Mouse (Mus musculus): ENCODE data around the gene Disp1. TPM values are rescaled to one million over a fixed set of nuclear protein-coding genes. Genes with fewer than 3 reads are reported as not detected.

Gene Disp1
- polyA plus RNA-seq, 1 experiment from 2014 or later = 11.2 TPM

DNA sequence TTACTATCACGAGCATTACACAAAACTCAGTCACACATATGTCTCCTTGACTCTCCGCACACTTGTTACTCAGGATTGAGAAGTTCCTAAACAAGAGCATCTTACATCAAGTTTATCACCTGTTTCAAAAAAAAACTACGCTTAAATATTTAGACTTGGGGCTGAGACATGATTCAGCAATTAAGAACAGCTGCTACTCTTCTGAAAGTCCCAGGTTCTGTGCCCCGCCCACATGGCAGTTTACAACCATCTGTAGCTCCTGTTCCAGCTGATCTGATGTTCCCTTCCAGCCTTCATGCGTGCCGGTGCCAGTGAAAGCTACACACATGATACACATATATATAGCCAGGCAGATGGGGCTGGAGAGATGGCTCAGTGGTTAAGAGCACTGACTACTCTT is 7.5 kb downstream of the Disp1 start:
- no peak overlapping the region for H3K4me3 ChIP-seq (ENCODE audit: low read depth, low read length)
- H3K4me2 ChIP-seq (replicated peaks; ENCODE audit: low read depth, low read length) = no peak overlapping the region
- no peaks in the 10 kb centered on the region for H3K4me1 ChIP-seq (replicated peaks; ENCODE audit: control insufficient read depth, insufficient read depth, low read length)
- 94% methylated on average over 6 of the region's 6 CpGs for WGBS
- H3K9ac ChIP-seq (ENCODE audit: low read depth, low read length) = no peak overlapping the region
- ATAC-seq (ENCODE audit: low FRiP score) (no peak), DNase-seq (ENCODE audit: low spot score) (no peak)
- H3K36me3 ChIP-seq (ENCODE audit: control insufficient read depth, insufficient read depth, low read length) = no peaks in the 10 kb centered on the region
- no peaks in the 10 kb centered on the region for H3K27me3 ChIP-seq (ENCODE audit: control insufficient read depth, insufficient read depth, low read length)
- no peak overlapping the region for H3K27ac ChIP-seq (ENCODE audit: low read depth, low read length)
- no peaks in the 10 kb centered on the region for H3K9me3 ChIP-seq (ENCODE audit: control insufficient read depth, low read length)

DNA sequence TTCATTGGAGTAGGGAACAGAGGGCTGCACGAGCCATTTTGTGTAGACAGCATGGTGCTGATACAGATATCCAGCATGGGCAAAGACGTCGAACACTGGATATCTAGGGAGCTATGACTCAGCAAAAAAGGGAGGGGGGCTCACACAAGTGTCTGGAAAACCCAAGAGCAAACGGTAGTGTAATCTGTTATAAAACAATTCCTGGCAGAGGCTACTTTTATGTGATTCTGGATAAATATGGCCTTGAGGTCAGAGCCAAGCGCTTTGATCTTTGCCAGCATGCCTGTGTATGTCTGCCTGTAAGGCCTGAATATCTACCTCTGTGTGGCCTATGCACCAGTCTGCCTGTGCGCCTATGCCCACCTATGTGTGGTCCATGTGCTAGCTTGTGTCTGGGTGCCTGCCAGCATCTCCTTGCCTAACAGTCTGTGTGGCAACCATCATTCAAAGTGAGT is 8.5 kb downstream of the Disp1 start:
- no peak for ATAC-seq (ENCODE audit: low FRiP score)
- Histone ChIP-seq H3K4me2 (replicated peaks; ENCODE audit: low read depth, low read length) (no peak overlapping the region), H3K27ac (ENCODE audit: low read depth, low read length) (no peak overlapping the region), H3K4me1 (replicated peaks; ENCODE audit: control insufficient read depth, insufficient read depth, low read length) (no peaks in the 10 kb centered on the region), H3K27me3 (ENCODE audit: control insufficient read depth, insufficient read depth, low read length) (no peaks in the 10 kb centered on the region), H3K36me3 (ENCODE audit: control insufficient read depth, insufficient read depth, low read length) (no peaks in the 10 kb centered on the region), H3K4me3 (ENCODE audit: low read depth, low read length) (no peak overlapping the region), H3K9me3 (ENCODE audit: control insufficient read depth, low read length) (no peaks in the 10 kb centered on the region), H3K9ac (ENCODE audit: low read depth, low read length) (no peak overlapping the region)
- 86% methylated on average over 6 of the region's 6 CpGs for WGBS
- no peak for DNase-seq (ENCODE audit: low spot score)

DNA sequence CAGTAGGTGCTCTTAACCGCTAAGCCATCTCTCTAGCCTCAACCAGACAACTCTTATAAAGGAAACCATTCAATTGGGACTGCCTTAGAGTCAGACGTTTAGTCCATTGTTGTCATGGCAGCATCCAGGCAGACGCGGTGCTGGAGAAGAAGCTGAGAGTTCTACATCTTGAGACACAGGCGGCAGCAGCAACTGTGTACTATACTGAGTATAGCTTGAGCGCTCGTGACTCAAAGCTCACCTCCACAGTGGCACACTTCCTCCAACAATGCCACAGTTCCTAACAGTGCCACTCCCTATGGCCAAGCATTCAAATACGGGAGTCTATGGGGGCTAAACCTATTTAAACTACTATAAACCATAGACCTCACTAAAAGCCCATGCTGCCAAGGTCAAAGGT is 11.2 kb downstream of the Disp1 start:
- ATAC-seq (ENCODE audit: low FRiP score) = no peak
- H3K4me3 ChIP-seq (ENCODE audit: low read depth, low read length) = no peak overlapping the region
- H3K36me3 ChIP-seq (ENCODE audit: control insufficient read depth, insufficient read depth, low read length) = no peaks in the 10 kb centered on the region
- no peak overlapping the region for H3K27ac ChIP-seq (ENCODE audit: low read depth, low read length)
- WGBS = 89% methylated on average over 8 of the region's 8 CpGs
- no peak overlapping the region for H3K4me2 ChIP-seq (replicated peaks; ENCODE audit: low read depth, low read length)
- H3K9me3 ChIP-seq (ENCODE audit: control insufficient read depth, low read length) = no peaks in the 10 kb centered on the region
- H3K4me1 ChIP-seq (replicated peaks; ENCODE audit: control insufficient read depth, insufficient read depth, low read length) = no peaks in the 10 kb centered on the region
- no peak for DNase-seq (ENCODE audit: low spot score)
- no peaks in the 10 kb centered on the region for H3K27me3 ChIP-seq (ENCODE audit: control insufficient read depth, insufficient read depth, low read length)
- no peak overlapping the region for H3K9ac ChIP-seq (ENCODE audit: low read depth, low read length)

DNA sequence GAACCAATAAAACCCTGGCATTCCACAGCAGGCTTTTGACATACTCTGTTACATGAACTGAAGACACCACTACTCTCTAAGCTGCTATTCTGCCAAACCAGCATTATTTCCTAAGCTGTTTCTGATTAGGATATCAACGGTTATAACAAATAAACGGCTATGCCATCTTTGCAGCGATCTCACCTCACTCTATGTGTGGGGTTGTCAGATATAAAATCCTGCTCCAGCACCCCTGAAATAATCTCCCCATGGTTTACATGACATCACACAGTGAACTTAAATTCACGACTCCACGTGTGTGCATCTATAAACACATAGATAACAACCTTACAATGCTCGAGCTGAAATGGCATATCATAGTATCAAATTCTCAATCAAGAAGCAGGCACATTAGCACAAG is 13.7 kb downstream of the Disp1 start:
- H3K27me3 ChIP-seq (ENCODE audit: control insufficient read depth, insufficient read depth, low read length) = no peaks in the 10 kb centered on the region
- H3K4me2 ChIP-seq (replicated peaks; ENCODE audit: low read depth, low read length) = no peak overlapping the region
- no peaks in the 10 kb centered on the region for H3K9me3 ChIP-seq (ENCODE audit: control insufficient read depth, low read length)
- ATAC-seq (ENCODE audit: low FRiP score) (no peak), DNase-seq (ENCODE audit: low spot score) (no peak)
- no peak overlapping the region for H3K9ac ChIP-seq (ENCODE audit: low read depth, low read length)
- H3K36me3 ChIP-seq (ENCODE audit: control insufficient read depth, insufficient read depth, low read length) = no peaks in the 10 kb centered on the region
- H3K4me3 ChIP-seq (ENCODE audit: low read depth, low read length) = no peak overlapping the region
- WGBS = 90% methylated on average over 6 of the region's 6 CpGs
- H3K27ac ChIP-seq (ENCODE audit: low read depth, low read length) = no peak overlapping the region
- no peaks in the 10 kb centered on the region for H3K4me1 ChIP-seq (replicated peaks; ENCODE audit: control insufficient read depth, insufficient read depth, low read length)

DNA sequence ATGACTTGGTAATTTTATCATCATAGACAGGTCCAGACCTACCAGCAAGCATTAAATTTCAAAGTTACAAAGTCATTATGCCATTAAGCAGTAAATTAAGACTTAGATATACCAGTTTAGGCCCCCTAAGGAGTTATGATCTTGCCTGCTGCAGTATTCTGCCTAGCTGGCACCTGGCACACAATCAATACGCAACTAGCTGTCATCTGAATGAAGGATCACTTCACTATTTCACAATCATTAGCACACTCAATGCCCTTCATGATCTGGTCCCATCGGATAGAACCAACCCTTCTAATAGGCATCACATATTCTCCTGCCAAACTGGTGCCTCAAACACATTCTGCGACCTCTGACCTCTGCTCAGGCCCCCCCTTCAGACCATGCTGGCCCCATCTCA is 14.2 kb downstream of the Disp1 start:
- WGBS = 83% methylated on average over 3 of the region's 3 CpGs
- DNase-seq (ENCODE audit: low spot score) = no peak
- ATAC-seq (ENCODE audit: low FRiP score) = no peak
- H3K4me3 ChIP-seq (ENCODE audit: low read depth, low read length) = no peak overlapping the region
- H3K4me2 ChIP-seq (replicated peaks; ENCODE audit: low read depth, low read length) = no peak overlapping the region
- no peak overlapping the region for H3K9ac ChIP-seq (ENCODE audit: low read depth, low read length)
- H3K4me1 ChIP-seq (replicated peaks; ENCODE audit: control insufficient read depth, insufficient read depth, low read length) = no peaks in the 10 kb centered on the region
- no peak overlapping the region for H3K27ac ChIP-seq (ENCODE audit: low read depth, low read length)
- no peaks in the 10 kb centered on the region for H3K27me3 ChIP-seq (ENCODE audit: control insufficient read depth, insufficient read depth, low read length)
- no peaks in the 10 kb centered on the region for H3K9me3 ChIP-seq (ENCODE audit: control insufficient read depth, low read length)
- H3K36me3 ChIP-seq (ENCODE audit: control insufficient read depth, insufficient read depth, low read length) = no peaks in the 10 kb centered on the region

DNA sequence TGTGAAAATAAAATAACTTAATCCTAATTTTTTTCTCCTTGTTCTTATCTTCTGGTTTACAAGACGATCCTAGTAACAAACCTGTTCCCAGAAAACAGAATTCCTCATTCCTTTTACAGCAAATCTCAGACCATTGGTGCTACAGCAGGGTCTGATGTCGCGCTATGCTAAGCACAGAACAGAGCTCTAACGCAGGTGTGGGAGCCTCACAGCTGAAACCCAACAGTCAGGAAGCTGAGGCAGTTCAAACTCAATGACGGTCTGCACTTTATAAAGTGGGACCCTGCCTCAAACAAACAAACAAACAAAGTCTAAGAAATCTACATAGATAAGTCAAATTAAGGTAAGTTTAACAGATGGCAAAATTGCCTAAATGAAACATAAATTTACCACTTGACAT is 20.4 kb downstream of the Disp1 start:
- no peaks in the 10 kb centered on the region for H3K9me3 ChIP-seq (ENCODE audit: control insufficient read depth, low read length)
- H3K27ac ChIP-seq (ENCODE audit: low read depth, low read length) = no peak overlapping the region
- H3K36me3 ChIP-seq (ENCODE audit: control insufficient read depth, insufficient read depth, low read length) = no peaks in the 10 kb centered on the region
- no peak for DNase-seq (ENCODE audit: low spot score)
- WGBS = 89% methylated on average over 5 of the region's 5 CpGs
- no peak for ATAC-seq (ENCODE audit: low FRiP score)
- H3K4me1 ChIP-seq (replicated peaks; ENCODE audit: control insufficient read depth, insufficient read depth, low read length) = no peaks in the 10 kb centered on the region
- no peak overlapping the region for H3K4me2 ChIP-seq (replicated peaks; ENCODE audit: low read depth, low read length)
- H3K9ac ChIP-seq (ENCODE audit: low read depth, low read length) = no peak overlapping the region
- H3K27me3 ChIP-seq (ENCODE audit: control insufficient read depth, insufficient read depth, low read length) = no peaks in the 10 kb centered on the region
- H3K4me3 ChIP-seq (ENCODE audit: low read depth, low read length) = no peak overlapping the region

DNA sequence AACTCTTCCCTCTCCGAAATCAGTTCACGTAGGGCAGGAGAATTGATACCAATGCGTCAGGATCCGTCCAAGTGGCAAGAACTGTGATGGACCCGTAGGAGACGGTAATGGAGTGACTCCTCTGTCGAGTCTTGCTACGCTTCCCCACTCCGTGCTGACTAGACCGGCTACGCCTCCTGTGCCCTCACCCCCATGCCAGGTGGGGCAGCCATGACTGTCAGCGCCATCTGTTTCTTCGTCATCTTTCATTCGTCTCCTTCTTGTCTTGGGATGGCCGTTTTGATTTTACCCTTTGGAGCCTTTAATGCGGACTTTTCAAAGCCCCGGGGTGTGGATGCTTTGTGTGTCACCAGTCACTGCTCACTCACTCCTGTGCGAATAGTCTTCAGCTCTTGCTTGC is 26.6 kb downstream of the Disp1 start:
- DNase-seq (ENCODE audit: low spot score) (no peak), ATAC-seq (ENCODE audit: low FRiP score) (no peak)
- Histone ChIP-seq H3K9ac (ENCODE audit: low read depth, low read length) (no peak overlapping the region), H3K27ac (ENCODE audit: low read depth, low read length) (no peak overlapping the region), H3K27me3 (ENCODE audit: control insufficient read depth, insufficient read depth, low read length) (no peaks in the 10 kb centered on the region), H3K9me3 (ENCODE audit: control insufficient read depth, low read length) (no peaks in the 10 kb centered on the region), H3K4me2 (replicated peaks; ENCODE audit: low read depth, low read length) (no peak overlapping the region), H3K36me3 (ENCODE audit: control insufficient read depth, insufficient read depth, low read length) (no peaks in the 10 kb centered on the region), H3K4me1 (replicated peaks; ENCODE audit: control insufficient read depth, insufficient read depth, low read length) (no peaks in the 10 kb centered on the region; the same call in 1 of the 2 replicates), H3K4me3 (ENCODE audit: low read depth, low read length) (no peak overlapping the region)
- WGBS = 90% methylated on average over 18 of the region's 18 CpGs

DNA sequence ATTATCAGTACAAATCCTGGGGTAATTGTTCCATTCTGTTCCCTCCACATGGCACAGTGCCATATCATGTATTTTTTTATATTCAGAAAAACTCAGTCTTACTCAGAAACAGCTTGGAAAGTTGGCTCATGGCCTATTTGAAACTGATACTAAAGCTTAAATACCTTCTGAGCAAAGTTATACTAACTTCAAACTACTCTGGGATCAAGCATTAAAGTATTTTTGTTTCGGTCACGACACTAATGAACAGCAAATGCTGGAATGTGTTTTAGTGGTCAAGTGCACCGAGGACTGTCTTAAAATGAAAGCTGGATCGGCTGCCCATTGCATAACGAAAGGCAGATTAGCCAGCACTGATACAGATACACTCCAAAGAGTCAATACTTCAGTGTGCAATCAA is 27.2 kb downstream of the Disp1 start:
- no peaks in the 10 kb centered on the region for H3K9me3 ChIP-seq (ENCODE audit: control insufficient read depth, low read length)
- H3K9ac ChIP-seq (ENCODE audit: low read depth, low read length) = no peak overlapping the region
- no peak overlapping the region for H3K4me3 ChIP-seq (ENCODE audit: low read depth, low read length)
- WGBS = 86% methylated on average over 5 of the region's 5 CpGs
- H3K36me3 ChIP-seq (ENCODE audit: control insufficient read depth, insufficient read depth, low read length) = no peaks in the 10 kb centered on the region
- ATAC-seq (ENCODE audit: low FRiP score) (no peak), DNase-seq (ENCODE audit: low spot score) (no peak)
- no peaks in the 10 kb centered on the region for H3K27me3 ChIP-seq (ENCODE audit: control insufficient read depth, insufficient read depth, low read length)
- H3K4me2 ChIP-seq (replicated peaks; ENCODE audit: low read depth, low read length) = no peak overlapping the region
- no peaks in the 10 kb centered on the region; the same call in 1 of the 2 replicates for H3K4me1 ChIP-seq (replicated peaks; ENCODE audit: control insufficient read depth, insufficient read depth, low read length)
- H3K27ac ChIP-seq (ENCODE audit: low read depth, low read length) = no peak overlapping the region

DNA sequence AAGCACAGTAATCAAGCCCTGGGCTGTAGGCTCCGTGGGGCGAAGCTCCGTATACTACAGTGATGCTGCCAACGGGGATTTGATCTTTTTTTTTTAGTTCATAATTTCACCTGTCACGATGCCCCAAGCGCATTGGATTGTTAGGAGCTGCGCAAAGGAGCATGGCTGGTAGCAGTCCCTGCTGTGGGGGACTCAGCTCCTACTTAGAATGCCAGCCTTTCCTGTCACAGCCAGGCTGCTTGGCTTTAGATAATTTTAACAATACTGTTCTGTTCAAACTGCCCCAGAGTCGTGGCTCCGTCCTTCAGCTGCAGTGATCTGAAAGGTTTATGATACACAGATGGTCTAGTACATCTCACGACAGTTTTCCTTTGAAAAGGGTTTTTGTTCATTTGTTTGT is 29.9 kb downstream of the Disp1 start:
- no peaks in the 10 kb centered on the region; the same call in 1 of the 2 replicates for H3K4me1 ChIP-seq (replicated peaks; ENCODE audit: control insufficient read depth, insufficient read depth, low read length)
- no peak overlapping the region for H3K4me2 ChIP-seq (replicated peaks; ENCODE audit: low read depth, low read length)
- no peaks in the 10 kb centered on the region for H3K9me3 ChIP-seq (ENCODE audit: control insufficient read depth, low read length)
- H3K27ac ChIP-seq (ENCODE audit: low read depth, low read length) = no peak overlapping the region
- 74% methylated on average over 10 of the region's 10 CpGs for WGBS
- no peak for DNase-seq (ENCODE audit: low spot score)
- no peak overlapping the region for H3K4me3 ChIP-seq (ENCODE audit: low read depth, low read length)
- no peaks in the 10 kb centered on the region for H3K27me3 ChIP-seq (ENCODE audit: control insufficient read depth, insufficient read depth, low read length)
- ATAC-seq (ENCODE audit: low FRiP score) = no peak
- no peaks in the 10 kb centered on the region for H3K36me3 ChIP-seq (ENCODE audit: control insufficient read depth, insufficient read depth, low read length)
- H3K9ac ChIP-seq (ENCODE audit: low read depth, low read length) = no peak overlapping the region
